Mouse (Mus musculus) cerebellum, adult 9-11 months (tissue): Measurements from ENCODE around the gene Tmem163.

Source experiments
- DNase-seq: peaks from one replicate; pipeline ENCODE4 v3.0.0; 2022

Tmem163 gene

GRCm38 (mm10) chr1:127642976-127643769 lies 36.2 kb downstream of the Tmem163 start:
- peak; percentile 78 for DNase-seq

- DNase-seq, result no peak
Observed at GRCm38 (mm10) chr1:127637917-127638316, 41.4 kb downstream of the Tmem163 start.

GRCm38 (mm10) chr1:127627151-127627550 lies 52.2 kb downstream of the Tmem163 start:
- no peak for DNase-seq

GRCm38 (mm10) chr1:127625577-127626362 lies 53.6 kb downstream of the Tmem163 start:
- DNase-seq, result no peak

- DNase-seq, result no peak
Observed at GRCm38 (mm10) chr1:127622349-127622748, 57.0 kb downstream of the Tmem163 start.

GRCm38 (mm10) chr1:127619036-127619435 lies 60.3 kb downstream of the Tmem163 start:
- peak; percentile 76 for DNase-seq

- DNase-seq, result no peak
Observed at GRCm38 (mm10) chr1:127610378-127610777, 69.0 kb downstream of the Tmem163 start.

GRCm38 (mm10) chr1:127609814-127610213 lies 69.5 kb downstream of the Tmem163 start:
- DNase-seq, result no peak

GRCm38 (mm10) chr1:127608326-127608725 lies 71.0 kb downstream of the Tmem163 start:
- no peak for DNase-seq

GRCm38 (mm10) chr1:127603697-127604631 lies 75.4 kb downstream of the Tmem163 start:
- no peak for DNase-seq

- DNase-seq, result no peak
Observed at GRCm38 (mm10) chr1:127596143-127596542, 83.2 kb downstream of the Tmem163 start.

GRCm38 (mm10) chr1:127595735-127596134 lies 83.6 kb downstream of the Tmem163 start:
- no peak for DNase-seq

GRCm38 (mm10) chr1:127589542-127589941 lies 89.8 kb downstream of the Tmem163 start:
- DNase-seq, result peak; percentile 74

GRCm38 (mm10) chr1:127587071-127587470 lies 92.3 kb downstream of the Tmem163 start:
- DNase-seq, result no peak

- no peak for DNase-seq
Observed at GRCm38 (mm10) chr1:127586156-127586555, 93.2 kb downstream of the Tmem163 start.

GRCm38 (mm10) chr1:127577981-127578380 lies 101.4 kb downstream of the Tmem163 start:
- no peak for DNase-seq

- DNase-seq, result peak; percentile 36
Observed at GRCm38 (mm10) chr1:127577083-127577482, 102.3 kb downstream of the Tmem163 start.

- no peak for DNase-seq
Observed at GRCm38 (mm10) chr1:127576563-127576962, 102.8 kb downstream of the Tmem163 start.

- no peak for DNase-seq
Observed at GRCm38 (mm10) chr1:127576143-127576542, 103.2 kb downstream of the Tmem163 start.

- no peak for DNase-seq
Observed at GRCm38 (mm10) chr1:127575692-127576091, 103.7 kb downstream of the Tmem163 start.

- no peak for DNase-seq
Observed at GRCm38 (mm10) chr1:127573186-127573585, 106.2 kb downstream of the Tmem163 start.

GRCm38 (mm10) chr1:127568641-127569040 lies 110.7 kb downstream of the Tmem163 start:
- no peak for DNase-seq

GRCm38 (mm10) chr1:127556486-127556845 lies 122.9 kb downstream of the Tmem163 start:
- no peak for DNase-seq
